Mouse (Mus musculus): Measurements from ENCODE around the gene Gab2.

GRCm38 (mm10) chr7:97302876-97303275, 221.5 kb downstream of the Gab2 start:
- no peak for TF ChIP-seq MYOD1 (IDR thresholded peaks at IDR 0.05; ENCODE audit: control insufficient read depth, insufficient read length, low read depth)
- no peak for TF ChIP-seq MYOG (IDR thresholded peaks at IDR 0.05; ENCODE audit: control insufficient read depth, extremely low read depth, insufficient read length)
- no peak for TF ChIP-seq CTCF (IDR thresholded peaks at IDR 0.05; ENCODE audit: control insufficient read depth, insufficient read depth, insufficient read length)
- TF ChIP-seq USF1 (IDR thresholded peaks at IDR 0.05; ENCODE audit: low read depth): no peak

Data from C2C12 (cell line).